Mouse (Mus musculus): ENCODE data around the gene Lcp1. TPM values are rescaled to one million over a fixed set of nuclear protein-coding genes. Genes with fewer than 3 reads are reported as not detected.

Gene Lcp1
- polyA plus RNA-seq (2014; fragmentation: Illumina TruSeq; extraction: RNeasy Lipid Tissue Mini Kit (QIAGEN cat#74804); ENCODE audit: low read depth, low replicate concordance) = 74.5 TPM

GRCm38 (mm10) chr14:75130501-75131318 lies at the start of gene Lcp1, which contains the start of gene Lrrc63:
Gene Lcp1, plus strand, starts transcription at chr14:75131101.
Gene Lrrc63, minus strand, starts transcription at chr14:75130881.

DNA sequence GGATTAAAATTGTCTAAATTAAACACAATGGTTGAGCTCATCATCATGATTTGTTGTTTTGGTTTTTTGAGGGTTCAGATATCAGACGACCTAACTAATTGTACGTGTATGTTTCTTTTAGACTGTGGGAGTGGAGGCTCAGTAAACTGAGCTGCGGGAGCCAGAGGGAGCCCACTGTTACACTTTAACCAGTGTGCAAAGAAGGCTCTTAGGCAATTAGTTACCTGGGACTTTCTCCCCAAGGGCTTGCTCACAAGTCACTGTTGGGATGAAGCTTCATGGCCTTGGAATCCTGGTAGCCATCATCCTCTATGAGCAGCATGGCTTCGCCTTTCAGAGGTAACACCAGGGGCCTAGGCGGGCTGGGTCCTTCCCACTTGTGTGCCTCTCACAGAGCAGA lies 111.2 kb downstream of the Lcp1 start, which contains the start of gene Cpb2:
TSS of gene Cpb2 (plus strand) at position 201 of the 400 bp plus-strand sequence.

Other genes with a start within 250 kb of the Lcp1 start
- 4.1 TPM for gene Lrch1, start 183.2 kb upstream of the Lcp1 start, polyA plus RNA-seq (2014; fragmentation: Illumina TruSeq; extraction: RNeasy Lipid Tissue Mini Kit (QIAGEN cat#74804); ENCODE audit: low read depth, low replicate concordance)
- gene Rubcnl, start 115.1 kb upstream of the Lcp1 start, polyA plus RNA-seq (2014; fragmentation: Illumina TruSeq; extraction: RNeasy Lipid Tissue Mini Kit (QIAGEN cat#74804); ENCODE audit: low read depth, low replicate concordance) = not detected
- not detected for gene Lrrc63, start 220 bp upstream of the Lcp1 start, polyA plus RNA-seq (2014; fragmentation: Illumina TruSeq; extraction: RNeasy Lipid Tissue Mini Kit (QIAGEN cat#74804); ENCODE audit: low read depth, low replicate concordance)
- gene Cpb2, start 111.2 kb downstream of the Lcp1 start, polyA plus RNA-seq (2014; fragmentation: Illumina TruSeq; extraction: RNeasy Lipid Tissue Mini Kit (QIAGEN cat#74804); ENCODE audit: low read depth, low replicate concordance) = 850 TPM
- 10.3 TPM for gene Zc3h13, start 153.3 kb downstream of the Lcp1 start, polyA plus RNA-seq (2014; fragmentation: Illumina TruSeq; extraction: RNeasy Lipid Tissue Mini Kit (QIAGEN cat#74804); ENCODE audit: low read depth, low replicate concordance)

All from liver, adult 10 weeks (tissue).